Mouse (Mus musculus) ES-E14 (cell line): ENCODE measurements around the gene Anp32b.

ENCODE experiments used
- CHD2 ChIP-seq: IDR thresholded peaks from 2 replicates; pipeline ENCODE4 v1.6.1; 2014; ENCODE audit warnings: mild to moderate bottlenecking, low read depth, low read length, inconsistent platforms
- ZC3H11A ChIP-seq: IDR thresholded peaks from 2 replicates; pipeline ENCODE4 v1.6.1; 2012; ENCODE audit warnings: low read depth, mild to moderate bottlenecking, inconsistent platforms, low read length, borderline replicate concordance
- ZNF384 ChIP-seq: IDR thresholded peaks from 2 replicates; pipeline ENCODE4 v1.6.1; 2012; ENCODE audit warnings: low read depth, low read length, inconsistent platforms

GRCm38 (mm10) chr4:46475101-46475500, 24.4 kb downstream of the Anp32b start:
- TF ChIP-seq ZC3H11A (no peak), ZNF384 (no peak), CHD2 (no peak)
